Mouse (Mus musculus) intestine, embryonic 14.5 days (tissue): ENCODE results near the gene Ppp1r9b. TPM values are rescaled to one million over a fixed set of nuclear protein-coding genes. Genes with fewer than 3 reads are reported as not detected.
A peak's percentile ranks its signal among the peaks of the same experiment; 100 is the strongest.

ENCODE experiments used
- ATAC-seq: fragments of 200-750 bp; cut with Nextera tagmentation; replicated peaks from 2 replicates; pipeline ENCODE4 v1.8.0; 2017; ENCODE audit warnings: low read depth, moderate number of reproducible peaks, moderate TSS enrichment, moderate library complexity; ENCODE audit not compliant: low FRiP score, low TSS enrichment
- DNase-seq: peaks from one replicate; pipeline ENCODE4 v3.0.0-alpha.2; 2018; ENCODE audit warnings: low spot score
- H3K27ac ChIP-seq: fragments of 300-500 bp; sonication (generic); 2 replicates; pipeline ENCODE4 v1.5.1; 2014; ENCODE audit warnings: low read depth, mild to moderate bottlenecking, control low read depth
- H3K27me3 ChIP-seq: fragments of 300-500 bp; sonication (generic); replicated peaks from 2 replicates; pipeline ENCODE4 v1.6.1; 2014; ENCODE audit warnings: low read length, control low read depth; ENCODE audit not compliant: control insufficient read depth, insufficient read depth
- H3K36me3 ChIP-seq: fragments of 300-500 bp; sonication (generic); 2 replicates; pipeline ENCODE4 v1.6.1; 2014; ENCODE audit warnings: low read length, control low read depth; ENCODE audit not compliant: control insufficient read depth, insufficient read depth
- H3K4me1 ChIP-seq: fragments of 300-500 bp; sonication (generic); replicated peaks from 2 replicates; pipeline ENCODE4 v1.6.1; 2014; ENCODE audit warnings: low read length, control low read depth, mixed read lengths; ENCODE audit not compliant: control insufficient read depth, insufficient read depth
- H3K4me2 ChIP-seq: fragments of 300-500 bp; sonication (generic); 2 replicates; pipeline ENCODE4 v1.6.1; 2014; ENCODE audit warnings: low read length
- H3K4me3 ChIP-seq: fragments of 300-500 bp; sonication (generic); 2 replicates; pipeline ENCODE4 v1.5.1; 2014; ENCODE audit warnings: low read depth, low read length, control low read depth, mixed read lengths
- H3K9ac ChIP-seq: fragments of 300-500 bp; sonication (generic); 2 replicates; pipeline ENCODE4 v1.6.1; 2014; ENCODE audit warnings: mild to moderate bottlenecking, low read length
- H3K9me3 ChIP-seq: fragments of 300-500 bp; sonication (generic); 2 replicates; pipeline ENCODE4 v1.6.1; 2016; ENCODE audit warnings: low read length, control low read depth; ENCODE audit not compliant: control insufficient read depth
- WGBS: fragments of 180-500 bp; shearing (Covaris S2); extraction: QIAGEN DNeasy Blood & Tissue Kit; methylation state at CpG from one replicate; pipeline ENCODE4 v1.1.7; 2014; 5-methylcytosine and 5-hydroxymethylcytosine counted together
- polyA plus RNA-seq: library from polyadenylated mRNA; unstranded; fragments of >200 nt; fragmentation: Nextera tagmentation; extraction: Ambion mirVana; gene quantifications from 2 replicates; pipeline ENCODE4 v1.2.1, GENCODE M21; 2014

Ppp1r9b gene
- 11.9 and 12.2 TPM in 2 replicates for polyA plus RNA-seq

DNA sequence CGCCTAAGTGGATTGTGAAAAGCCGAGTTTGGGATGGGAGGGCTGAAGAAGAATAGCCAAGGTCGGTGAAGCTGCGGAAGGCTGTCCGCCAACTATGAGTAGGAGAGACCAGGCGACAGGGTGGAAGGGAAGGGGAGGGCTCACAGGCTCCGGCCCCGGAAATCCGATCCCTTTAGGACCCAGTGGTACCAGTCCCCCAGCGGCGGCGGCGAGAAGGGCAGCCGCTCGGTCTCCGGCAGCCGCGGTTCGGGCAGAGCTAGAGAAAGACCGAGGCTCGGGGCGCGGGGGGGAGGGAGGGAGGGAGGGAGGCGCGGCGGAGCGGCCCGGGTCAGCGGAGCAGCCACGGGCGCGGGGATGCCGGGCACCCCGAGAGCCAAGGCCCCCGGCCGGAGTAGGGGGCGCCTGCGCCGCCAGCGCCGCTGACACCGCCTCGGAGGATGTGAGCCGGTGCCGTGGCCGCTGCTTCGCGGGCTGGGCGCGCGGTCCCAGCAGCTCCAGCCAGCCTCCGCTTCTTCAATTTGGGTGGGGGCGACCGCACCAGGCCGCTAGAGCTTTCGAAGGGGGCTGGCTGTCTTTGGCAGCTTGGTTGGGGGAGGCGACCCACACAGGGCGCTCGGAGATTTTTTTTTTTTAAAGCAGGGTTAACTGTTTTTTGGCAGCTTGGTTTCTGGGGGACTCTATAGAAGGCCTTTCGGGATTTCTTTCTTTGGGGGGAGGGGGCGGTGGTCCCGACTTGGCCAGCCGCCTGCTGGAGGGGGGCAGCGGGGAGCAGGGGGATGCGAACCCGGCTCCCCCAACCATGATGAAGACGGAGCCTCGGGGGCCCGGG lies at the start of gene Ppp1r9b:
TSS of gene Ppp1r9b (plus strand) at position 287 of the 829 bp plus-strand sequence.
- Histone ChIP-seq H3K27me3 (no peaks in the 10 kb centered on the region), H3K36me3 (peaks cover 13% of the 10 kb centered on the region; the same call in 1 of the 2 replicates), H3K4me2 (peak within 1 kb of the TSS; percentile 98), H3K27ac (peak within 1 kb of the TSS; percentile 81), H3K9me3 (no peaks in the 10 kb centered on the region), H3K4me3 (peak within 1 kb of the TSS; percentile 88), H3K9ac (peak within 1 kb of the TSS; percentile 86), H3K4me1 (peaks cover 57% of the 10 kb centered on the region)
- ATAC-seq (peak; percentile 83), DNase-seq (peak; percentile 96)
- WGBS = under 1% methylated on average over 65 of the region's 69 CpGs

DNA sequence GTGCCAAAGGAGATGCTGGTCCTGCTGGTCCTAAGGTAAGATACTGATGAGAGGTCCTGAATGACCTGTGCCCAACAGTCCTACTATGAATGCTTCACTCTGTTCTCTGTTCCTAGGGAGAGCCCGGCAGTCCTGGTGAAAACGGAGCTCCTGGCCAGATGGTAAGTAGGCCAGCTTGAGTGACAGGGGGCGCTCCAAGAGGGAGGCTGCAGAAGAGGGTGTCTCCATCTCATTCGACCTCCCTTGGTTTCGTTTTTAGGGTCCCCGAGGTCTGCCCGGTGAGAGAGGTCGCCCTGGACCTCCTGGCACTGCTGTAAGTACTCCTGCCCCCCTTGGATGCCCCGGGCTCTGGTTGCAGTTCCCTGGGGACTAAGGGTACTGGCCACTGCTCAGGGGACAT lies 49.7 kb upstream of the Ppp1r9b start:
- no peaks in the 10 kb centered on the region for H3K27me3 ChIP-seq
- H3K4me2 ChIP-seq = 0 out of 2 replicates have a peak overlapping the region, but pooled peaks have one; percentile 2
- ATAC-seq (no peak), DNase-seq (no peak)
- peaks cover 15% of the 10 kb centered on the region; the same call in 1 of the 2 replicates for H3K4me1 ChIP-seq
- H3K36me3 ChIP-seq = peaks cover 82% of the 10 kb centered on the region
- no peak overlapping the region for H3K27ac ChIP-seq
- no peak overlapping the region for H3K9ac ChIP-seq
- 49% methylated on average over 8 of the region's 9 CpGs for whole genome bisulfite sequencing
- no peaks in the 10 kb centered on the region for H3K9me3 ChIP-seq
- no peak overlapping the region for H3K4me3 ChIP-seq

DNA sequence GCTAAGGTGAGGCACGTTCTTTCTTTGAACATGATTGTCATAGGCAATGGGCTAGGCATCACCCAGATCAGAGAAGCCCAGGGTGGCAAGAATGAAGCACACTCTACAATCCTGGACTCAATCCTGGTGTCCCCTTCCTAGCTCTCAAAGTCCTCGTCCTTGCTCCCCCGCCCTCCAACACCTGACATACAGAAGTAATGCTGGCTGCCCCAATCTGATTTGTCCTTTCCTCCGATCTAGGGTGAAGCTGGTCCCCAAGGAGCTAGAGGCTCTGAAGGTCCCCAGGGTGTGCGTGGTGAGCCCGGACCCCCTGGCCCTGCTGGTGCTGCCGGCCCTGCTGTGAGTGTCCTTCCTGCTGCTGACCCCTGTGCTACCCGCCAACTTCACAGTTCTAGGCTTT lies 49.1 kb upstream of the Ppp1r9b start:
- Histone ChIP-seq H3K9ac (no peak overlapping the region), H3K36me3 (peaks cover 88% of the 10 kb centered on the region), H3K27me3 (no peaks in the 10 kb centered on the region), H3K27ac (no peak overlapping the region), H3K9me3 (no peaks in the 10 kb centered on the region), H3K4me2 (no peak overlapping the region), H3K4me3 (no peak overlapping the region), H3K4me1 (peaks cover 15% of the 10 kb centered on the region; the same call in 1 of the 2 replicates)
- 85% methylated on average over 8 of the region's 8 CpGs for WGBS
- DNase-seq = no peak
- no peak for ATAC-seq

DNA sequence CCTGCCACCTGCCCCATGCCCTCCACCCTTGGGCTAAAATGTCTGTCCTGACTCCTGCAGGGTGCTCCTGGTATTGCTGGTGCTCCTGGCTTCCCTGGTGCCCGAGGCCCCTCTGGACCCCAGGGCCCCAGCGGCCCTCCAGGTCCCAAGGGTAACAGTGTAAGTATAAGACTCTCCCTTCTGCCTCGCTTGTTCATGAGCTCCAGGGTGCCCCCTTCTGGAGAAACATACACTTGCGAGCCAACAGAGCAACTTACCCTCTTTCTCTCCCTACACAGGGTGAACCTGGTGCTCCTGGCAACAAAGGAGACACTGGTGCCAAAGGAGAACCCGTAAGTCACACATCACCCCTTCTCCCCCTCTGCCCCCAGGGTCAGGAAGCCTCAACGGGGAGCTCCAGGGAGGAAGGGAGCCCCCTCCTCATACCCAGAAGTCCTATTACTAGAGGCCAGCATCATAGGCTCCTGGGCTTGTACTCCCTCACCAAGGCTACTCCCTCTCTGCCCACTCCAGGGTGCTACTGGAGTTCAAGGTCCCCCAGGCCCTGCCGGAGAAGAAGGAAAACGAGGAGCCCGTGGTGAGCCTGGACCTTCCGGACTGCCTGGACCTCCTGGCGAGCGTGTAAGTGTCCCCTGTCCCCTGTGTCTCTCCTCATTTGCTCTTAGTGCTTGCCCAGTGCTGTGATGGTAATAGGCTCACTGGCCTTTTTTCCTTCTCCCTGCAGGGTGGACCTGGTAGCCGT lies 48.4 kb upstream of the Ppp1r9b start:
- no peak for ATAC-seq
- Histone ChIP-seq H3K4me1 (peaks cover 15% of the 10 kb centered on the region; the same call in 1 of the 2 replicates), H3K27me3 (no peaks in the 10 kb centered on the region), H3K9ac (no peak overlapping the region), H3K4me3 (no peak overlapping the region), H3K36me3 (peaks cover 94% of the 10 kb centered on the region), H3K27ac (peak overlapping the region; percentile 8; the same call in 1 of the 2 replicates), H3K4me2 (no peak overlapping the region), H3K9me3 (no peaks in the 10 kb centered on the region)
- WGBS = 50% methylated on average over 13 of the region's 13 CpGs
- DNase-seq = no peak

DNA sequence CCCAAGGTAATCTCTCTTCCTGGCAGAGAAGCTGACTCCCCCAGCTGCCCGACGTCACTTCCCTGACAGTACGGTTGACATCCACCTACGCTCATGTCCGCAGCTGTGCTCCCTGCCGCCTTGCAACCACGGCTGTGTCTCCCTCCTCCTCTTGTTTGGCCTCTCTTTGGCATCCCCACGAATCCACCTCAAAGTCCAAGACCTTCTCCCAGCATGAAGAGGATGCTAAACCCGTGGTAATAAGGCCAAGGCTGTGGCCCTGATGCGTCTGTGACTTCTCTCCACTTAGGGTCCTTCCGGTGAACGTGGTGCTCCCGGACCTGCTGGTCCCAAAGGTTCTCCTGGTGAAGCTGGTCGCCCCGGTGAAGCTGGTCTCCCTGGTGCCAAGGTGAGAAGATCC lies 47.8 kb upstream of the Ppp1r9b start:
- DNase-seq (no peak), ATAC-seq (no peak)
- WGBS = 76% methylated on average over 15 of the region's 15 CpGs
- Histone ChIP-seq H3K27ac (peak overlapping the region; percentile 8; the same call in 1 of the 2 replicates), H3K4me2 (no peak overlapping the region), H3K36me3 (peaks cover 98% of the 10 kb centered on the region), H3K9ac (no peak overlapping the region), H3K4me3 (no peak overlapping the region), H3K9me3 (no peaks in the 10 kb centered on the region), H3K27me3 (no peaks in the 10 kb centered on the region), H3K4me1 (peaks cover 9% of the 10 kb centered on the region; the same call in 1 of the 2 replicates)

DNA sequence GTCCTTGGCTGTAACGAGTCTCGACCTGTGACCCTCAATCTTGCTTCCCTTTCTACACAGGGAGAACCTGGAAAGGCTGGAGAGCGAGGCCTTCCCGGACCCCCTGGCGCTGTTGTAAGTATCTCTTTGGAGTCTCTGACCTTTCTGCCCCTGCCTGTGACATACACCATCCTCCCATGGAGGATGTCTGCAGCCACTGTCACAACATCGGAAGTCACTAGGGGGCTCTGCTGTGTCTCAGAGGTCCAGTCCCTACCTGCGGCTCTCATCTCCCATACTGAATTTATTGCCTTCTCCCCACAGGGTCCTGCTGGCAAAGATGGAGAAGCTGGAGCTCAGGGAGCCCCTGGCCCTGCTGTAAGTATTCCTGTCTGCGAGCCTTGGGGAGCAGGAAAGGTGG lies 46.5 kb upstream of the Ppp1r9b start:
- DNase-seq = no peak
- no peak overlapping the region for H3K4me2 ChIP-seq
- no peak for ATAC-seq

DNA sequence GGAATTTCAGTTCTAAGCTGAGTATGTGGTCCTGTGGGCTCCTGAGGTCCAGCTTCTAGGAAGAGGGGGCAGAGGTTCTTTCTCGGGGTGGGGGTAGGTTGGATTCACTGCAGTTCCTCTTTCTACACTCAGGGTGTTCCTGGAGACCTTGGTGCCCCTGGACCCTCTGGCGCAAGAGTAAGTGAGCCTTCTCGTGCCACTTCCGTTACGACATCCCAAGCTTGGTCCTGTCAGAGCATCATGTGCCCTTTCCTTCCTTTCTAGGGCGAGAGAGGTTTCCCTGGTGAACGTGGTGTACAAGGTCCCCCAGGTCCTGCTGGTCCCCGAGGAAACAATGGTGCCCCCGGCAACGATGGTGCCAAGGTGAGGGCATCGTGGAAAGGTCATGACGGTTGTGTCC lies 45.6 kb upstream of the Ppp1r9b start:
- Histone ChIP-seq H3K4me3 (no peak overlapping the region), H3K27me3 (no peaks in the 10 kb centered on the region), H3K9me3 (no peaks in the 10 kb centered on the region), H3K4me2 (no peak overlapping the region), H3K36me3 (peaks cover 99% of the 10 kb centered on the region), H3K27ac (peak overlapping the region; percentile 29; the same call in 1 of the 2 replicates), H3K9ac (no peak overlapping the region), H3K4me1 (no peaks in the 10 kb centered on the region)
- WGBS = 87% methylated on average over 12 of the region's 12 CpGs
- no peak for ATAC-seq
- no peak for DNase-seq

More for the DNA sequence above, 46.5 kb upstream of the Ppp1r9b start:
- Histone ChIP-seq H3K27ac (no peak overlapping the region), H3K36me3 (peaks cover 99% of the 10 kb centered on the region), H3K27me3 (no peaks in the 10 kb centered on the region), H3K9ac (no peak overlapping the region), H3K4me3 (no peak overlapping the region), H3K9me3 (no peaks in the 10 kb centered on the region), H3K4me1 (no peaks in the 10 kb centered on the region)
- WGBS = 26% methylated on average over 8 of the region's 8 CpGs

DNA sequence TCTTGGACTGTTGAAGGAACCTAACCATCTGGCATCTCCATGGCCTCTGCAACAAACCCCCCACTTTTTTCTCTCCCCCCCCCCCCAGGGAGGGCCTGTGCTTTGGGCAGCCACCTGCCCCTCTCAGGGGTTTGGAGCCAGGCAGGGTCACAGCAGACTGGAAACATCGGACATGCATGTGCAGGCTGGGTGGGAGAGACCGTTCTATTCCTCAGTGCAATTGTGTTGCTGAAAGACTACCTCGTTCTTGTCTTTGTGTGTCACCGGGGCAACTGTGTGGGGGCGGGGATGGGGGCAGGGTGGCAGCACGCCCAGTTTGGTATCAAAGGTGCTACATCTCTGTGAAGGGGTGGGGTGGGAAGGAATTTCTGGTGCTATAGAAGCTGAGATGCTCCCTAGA lies 38.7 kb upstream of the Ppp1r9b start:
- Histone ChIP-seq H3K36me3 (peaks cover 50% of the 10 kb centered on the region), H3K4me1 (no peaks in the 10 kb centered on the region), H3K4me3 (no peak overlapping the region), H3K27me3 (no peaks in the 10 kb centered on the region), H3K9ac (no peak overlapping the region), H3K9me3 (no peaks in the 10 kb centered on the region), H3K4me2 (no peak overlapping the region), H3K27ac (no peak overlapping the region)
- WGBS = 19% methylated on average over 6 of the region's 6 CpGs
- ATAC-seq (no peak), DNase-seq (no peak)
